Mouse (Mus musculus) cerebellum, adult 2 months (tissue): ENCODE results near the gene H2afj. TPM values are rescaled to one million over a fixed set of nuclear protein-coding genes. Genes with fewer than 3 reads are reported as not detected.

ENCODE experiments used
- DNase-seq, 2 experiments: peaks; one replicate each; pipeline ENCODE4 v3.0.0; 2021
- H3K27ac ChIP-seq: fragments of 200-500 bp; 2 replicates; pipeline ENCODE4 v1.5.1; 2012; ENCODE audit warnings: low read length, control low read depth, inconsistent platforms; ENCODE audit not compliant: insufficient read depth
- H3K27me3 ChIP-seq: fragments of 200-500 bp; 2 replicates; pipeline ENCODE4 v1.6.1; 2012; ENCODE audit warnings: inconsistent platforms, mild to moderate bottlenecking, low read length, moderate library complexity; ENCODE audit not compliant: control insufficient read depth, insufficient read depth
- H3K4me1 ChIP-seq: fragments of 200-500 bp; 2 replicates; pipeline ENCODE4 v1.6.1; 2011; ENCODE audit warnings: low read length; ENCODE audit not compliant: control insufficient read depth, insufficient read depth
- H3K4me3 ChIP-seq: fragments of 200-500 bp; replicated peaks from 2 replicates; pipeline ENCODE3; 2011; ENCODE audit warnings: mild to moderate bottlenecking, low read depth, low read length, control low read depth; ENCODE audit not compliant: insufficient read depth
- CTCF ChIP-seq: fragments of 200-500 bp; IDR thresholded peaks from 2 replicates; pipeline ENCODE4 v1.5.1; 2011; ENCODE audit warnings: low read depth, mild to moderate bottlenecking, control low read depth, low read length, moderate library complexity, borderline replicate concordance; ENCODE audit not compliant: insufficient read depth
- POLR2A ChIP-seq: fragments of 200-500 bp; IDR thresholded peaks from 2 replicates; pipeline ENCODE4 v1.6.1; 2011; ENCODE audit warnings: low read length, control low read depth, borderline replicate concordance; ENCODE audit not compliant: insufficient read depth
- WGBS: fragments of 180-500 bp; shearing (Covaris S2); methylation state at CpG from one replicate; pipeline ENCODE4 v1.1.7; 2018; 5-methylcytosine and 5-hydroxymethylcytosine counted together
- polyA plus RNA-seq: library from polyadenylated mRNA; depleted of rRNA; stranded (reverse); fragments of >200 nt; gene quantifications from 2 replicates; pipeline ENCODE4 v1.2.3, GENCODE M21; 2012; rRNA removed

H2afj gene
- polyA plus RNA-seq, 1 experiment = 88.9 TPM

DNA sequence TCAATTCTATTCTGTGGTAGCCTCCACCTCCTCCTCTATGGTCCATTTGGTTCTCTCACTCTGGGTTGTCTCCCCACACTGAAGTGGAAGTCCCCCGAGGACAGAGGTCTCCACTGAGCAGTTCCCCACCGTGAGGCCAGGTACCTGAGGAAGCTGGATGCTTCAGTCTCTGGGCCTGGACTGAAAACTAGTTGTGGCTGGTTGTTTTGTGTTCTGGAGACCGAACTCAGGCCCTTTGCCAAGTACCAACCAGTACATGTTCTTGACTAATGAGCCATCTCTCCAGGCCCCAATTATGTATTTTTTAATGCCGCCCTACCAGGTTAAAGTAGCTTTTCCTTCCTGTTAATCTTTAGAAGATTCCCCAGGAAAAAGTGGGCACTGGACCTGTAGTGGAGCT is 44.3 kb downstream of the H2afj start:
- WGBS = 81% methylated on average over 4 of the region's 4 CpGs
- DNase-seq = no peak
- Histone ChIP-seq H3K4me1 (no peaks in the 10 kb centered on the region), H3K27me3 (no peaks in the 10 kb centered on the region), H3K4me3 (no peak overlapping the region), H3K27ac (no peak overlapping the region)
- TF ChIP-seq POLR2A (no peak), CTCF (no peak)

DNA sequence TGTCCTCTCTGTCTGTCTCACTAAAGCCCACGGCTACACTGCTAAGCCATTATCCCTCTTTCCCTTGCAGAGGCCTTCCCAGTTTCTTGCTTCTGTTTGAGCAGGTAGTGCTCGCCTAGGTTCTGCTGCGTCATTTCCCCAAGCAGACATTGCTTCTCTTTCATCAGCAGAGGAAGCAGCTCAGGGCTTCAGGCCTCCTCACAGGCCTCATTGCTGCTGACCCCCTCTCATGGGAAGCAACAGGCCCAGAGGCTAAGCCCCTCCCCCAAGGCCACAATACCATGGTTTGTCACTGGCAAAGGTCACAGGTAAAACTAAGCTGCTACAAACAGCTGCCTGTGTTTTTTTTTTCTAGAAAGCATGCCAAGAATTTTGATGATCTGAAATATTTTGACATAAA is 44.7 kb downstream of the H2afj start:
- TF ChIP-seq CTCF (no peak), POLR2A (no peak)
- H3K27me3 ChIP-seq = no peaks in the 10 kb centered on the region
- H3K4me1 ChIP-seq = no peaks in the 10 kb centered on the region
- H3K27ac ChIP-seq = no peak overlapping the region
- no peak overlapping the region for H3K4me3 ChIP-seq
- WGBS = 75% methylated on average over 3 of the region's 3 CpGs
- DNase-seq = no peak

GRCm38 (mm10) chr6:136854361-136854781 is 46.3 kb downstream of the H2afj start:
- TF ChIP-seq POLR2A (no peak), CTCF (no peak)

GRCm38 (mm10) chr6:136855183-136855582 is 47.1 kb downstream of the H2afj start:
- H3K27me3 ChIP-seq = no peaks in the 10 kb centered on the region
- 77% methylated on average over 2 of the region's 2 CpGs for WGBS
- DNase-seq = no peak
- H3K27ac ChIP-seq = no peak overlapping the region
- TF ChIP-seq CTCF = no peak
- TF ChIP-seq POLR2A = no peak
- no peaks in the 10 kb centered on the region for H3K4me1 ChIP-seq
- no peak overlapping the region for H3K4me3 ChIP-seq

More at GRCm38 (mm10) chr6:136854361-136854781, 46.3 kb downstream of the H2afj start:
- no peak for DNase-seq
- H3K4me3 ChIP-seq = no peak overlapping the region
- H3K4me1 ChIP-seq = no peaks in the 10 kb centered on the region
- H3K27ac ChIP-seq = no peak overlapping the region
- WGBS = 90% methylated on average over 11 of the region's 11 CpGs
- no peaks in the 10 kb centered on the region for H3K27me3 ChIP-seq

- Histone ChIP-seq H3K27ac (no peak overlapping the region), H3K4me3 (no peak overlapping the region), H3K27me3 (no peaks in the 10 kb centered on the region), H3K4me1 (no peaks in the 10 kb centered on the region)
- 67% methylated on average over 14 of the region's 14 CpGs for WGBS
- TF ChIP-seq CTCF (no peak), POLR2A (no peak)
- DNase-seq = no peak
Observed at GRCm38 (mm10) chr6:136856071-136856636, 48.1 kb downstream of the H2afj start.

DNA sequence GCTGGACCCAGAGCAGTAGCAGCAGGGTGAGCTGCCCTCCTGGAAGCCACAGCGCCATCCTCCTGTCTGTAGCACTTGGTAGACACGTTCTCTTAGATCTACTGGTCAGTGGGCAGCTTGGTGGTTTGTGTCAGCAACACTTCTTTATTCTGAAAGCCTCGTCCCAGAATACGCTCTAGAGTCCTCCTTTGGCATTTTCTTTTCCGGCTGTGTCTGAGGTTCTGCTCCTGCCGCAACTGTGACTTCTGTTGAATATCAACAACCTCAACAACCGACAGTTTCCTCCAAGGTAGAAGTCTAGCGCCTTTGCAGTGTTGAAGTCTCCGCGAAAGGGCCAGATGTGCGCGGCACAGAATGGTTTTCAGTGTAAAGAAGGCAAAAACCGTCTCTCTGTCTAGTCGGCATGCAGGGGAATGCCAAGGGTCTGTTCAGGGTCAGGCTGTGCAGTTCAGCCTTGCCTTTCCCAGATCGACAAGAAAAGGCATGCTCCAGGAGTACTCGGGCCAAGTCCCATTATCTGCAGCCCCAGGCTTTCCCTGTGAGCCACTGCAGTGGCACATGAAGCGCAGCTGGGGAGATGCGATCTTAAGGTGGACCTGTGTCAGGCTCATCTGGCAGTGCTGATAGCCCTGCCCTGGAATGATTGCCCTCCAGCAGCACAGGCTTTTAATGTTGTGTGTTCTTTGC is 49.3 kb downstream of the H2afj start, which contains the start of gene Art4:
TSS of gene Art4 (minus strand) at position 548 of the 687 bp plus-strand sequence.
- Histone ChIP-seq H3K27me3 (no peaks in the 10 kb centered on the region), H3K4me1 (no peaks in the 10 kb centered on the region), H3K27ac (no peak within 1 kb of the TSS), H3K4me3 (no peak within 1 kb of the TSS)
- DNase-seq = no peak
- WGBS = 74% methylated on average over 18 of the region's 18 CpGs
- TF ChIP-seq POLR2A (no peak), CTCF (no peak)

- Histone ChIP-seq H3K4me1 (no peaks in the 10 kb centered on the region), H3K27ac (no peak overlapping the region), H3K27me3 (no peaks in the 10 kb centered on the region), H3K4me3 (no peak overlapping the region)
- WGBS = 71% methylated on average over 11 of the region's 11 CpGs
- DNase-seq = no peak
- no peak for TF ChIP-seq POLR2A
- TF ChIP-seq CTCF = no peak
Observed at GRCm38 (mm10) chr6:136857873-136858260, 49.8 kb downstream of the H2afj start.

- no peaks in the 10 kb centered on the region for H3K4me1 ChIP-seq
- TF ChIP-seq CTCF (no peak), POLR2A (no peak)
- no peak overlapping the region for H3K4me3 ChIP-seq
- H3K27me3 ChIP-seq = no peaks in the 10 kb centered on the region
- DNase-seq = no peak
- H3K27ac ChIP-seq = no peak overlapping the region
- WGBS = 83% methylated on average over 8 of the region's 8 CpGs
Observed at GRCm38 (mm10) chr6:136858420-136858819, 50.4 kb downstream of the H2afj start.

Other genes starting within 250 kb of the H2afj start
- gene Plbd1, start 146.3 kb upstream of the H2afj start, polyA plus RNA-seq = 0.11 and 0.15 TPM in 2 replicates
- 0.10 TPM in 2 replicates for gene Gucy2c, start 26.5 kb upstream of the H2afj start, polyA plus RNA-seq
- gene Hist4h4, start 3.8 kb upstream of the H2afj start, polyA plus RNA-seq = 0.62 and 1.0 TPM in 2 replicates
- gene BC049715, start 19.4 kb downstream of the H2afj start, polyA plus RNA-seq = 0.38 and 0.74 TPM in 2 replicates
- gene Wbp11, start 20.0 kb downstream of the H2afj start, polyA plus RNA-seq = 57.0 and 68.4 TPM in 2 replicates
- 7.8 and 8.8 TPM in 2 replicates for gene Smco3, start 27.2 kb downstream of the H2afj start, polyA plus RNA-seq
- 0.16 and 0.29 TPM in 2 replicates for gene Art4, start 49.5 kb downstream of the H2afj start, polyA plus RNA-seq
- gene Mgp, start 67.6 kb downstream of the H2afj start, polyA plus RNA-seq = 93.7 and 131 TPM in 2 replicates
- gene Erp27, start 113.9 kb downstream of the H2afj start, polyA plus RNA-seq = 0.22 and 0.31 TPM in 2 replicates
- gene Pde6h, start 115.6 kb downstream of the H2afj start, polyA plus RNA-seq = 0.11 and 0.38 TPM in 2 replicates
- gene Arhgdib, start 133.7 kb downstream of the H2afj start, polyA plus RNA-seq = 10.1 and 10.5 TPM in 2 replicates